Mouse (Mus musculus) hindbrain, embryonic 13.5 days (tissue): ENCODE results near the gene Cnot6l. TPM values are rescaled to one million over a fixed set of nuclear protein-coding genes. Genes with fewer than 3 reads are reported as not detected.

ENCODE experiments used
- ATAC-seq: fragments of 200-750 bp; cut with Nextera tagmentation; 2 replicates; pipeline ENCODE4 v1.8.0; 2017; ENCODE audit warnings: moderate TSS enrichment; ENCODE audit not compliant: low FRiP score
- H3K27ac ChIP-seq: fragments of 300-500 bp; sonication (generic); 2 replicates; pipeline ENCODE4 v1.5.1; 2015; ENCODE audit warnings: inconsistent platforms, mild to moderate bottlenecking, moderate library complexity
- H3K27me3 ChIP-seq: fragments of 300-500 bp; sonication (generic); 2 replicates; pipeline ENCODE4 v1.6.1; 2015; ENCODE audit warnings: mild to moderate bottlenecking, inconsistent platforms
- H3K36me3 ChIP-seq: fragments of 300-500 bp; sonication (generic); 2 replicates; pipeline ENCODE4 v1.6.1; 2015; ENCODE audit warnings: mild to moderate bottlenecking, inconsistent platforms
- H3K4me1 ChIP-seq: fragments of 300-500 bp; sonication (generic); replicated peaks from 2 replicates; pipeline ENCODE4 v1.6.1; 2015; ENCODE audit warnings: inconsistent platforms
- H3K4me2 ChIP-seq: fragments of 300-500 bp; sonication (generic); 2 replicates; pipeline ENCODE4 v1.6.1; 2015; ENCODE audit warnings: inconsistent platforms, mild to moderate bottlenecking, moderate library complexity
- H3K4me3 ChIP-seq: fragments of 300-500 bp; sonication (generic); 2 replicates; pipeline ENCODE4 v1.5.1; 2015; ENCODE audit warnings: mild to moderate bottlenecking, inconsistent platforms
- H3K9ac ChIP-seq: fragments of 300-500 bp; sonication (generic); 2 replicates; pipeline ENCODE4 v1.6.1; 2015; ENCODE audit warnings: mild to moderate bottlenecking, inconsistent platforms
- H3K9me3 ChIP-seq: fragments of 300-500 bp; sonication (generic); 2 replicates; pipeline ENCODE4 v1.6.1; 2016; ENCODE audit warnings: inconsistent platforms
- WGBS: fragments of 180-500 bp; shearing (Covaris S2); methylation state at CpG from one replicate; pipeline ENCODE4 v1.1.7; 2015; 5-methylcytosine and 5-hydroxymethylcytosine counted together
- polyA plus RNA-seq: library from polyadenylated mRNA; unstranded; fragments of >200 nt; fragmentation: Nextera tagmentation; extraction: Ambion mirVana; gene quantifications from 2 replicates; pipeline ENCODE4 v1.2.1, GENCODE M21; 2015

The Cnot6l gene
- polyA plus RNA-seq, 1 experiment from 2014 or later, result 14.7 TPM

DNA sequence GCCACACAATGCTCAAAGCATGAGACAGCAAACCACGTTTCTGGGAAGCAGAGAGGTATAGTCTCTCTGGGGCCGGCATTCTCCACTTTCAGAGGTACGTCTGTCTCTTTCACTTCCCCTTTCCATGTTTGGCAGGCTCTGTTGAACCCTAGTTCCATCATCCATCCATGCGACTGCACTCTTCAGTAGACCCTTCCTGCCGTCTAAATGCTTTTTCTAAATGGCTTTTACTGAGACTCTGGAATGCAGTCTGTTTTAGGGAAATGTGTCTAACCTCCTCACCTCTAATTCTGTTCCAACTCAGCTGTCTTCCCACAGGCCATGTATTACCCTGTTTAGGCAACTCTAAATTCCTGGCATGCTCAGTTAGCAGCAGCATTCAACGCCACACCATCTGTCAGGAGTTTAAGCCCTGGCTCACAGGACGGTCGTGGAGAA is 126.3 kb downstream of the Cnot6l start:
- Histone ChIP-seq H3K27ac (no peak overlapping the region), H3K27me3 (no peaks in the 10 kb centered on the region), H3K4me3 (no peak overlapping the region), H3K9me3 (no peaks in the 10 kb centered on the region), H3K4me2 (no peak overlapping the region), H3K4me1 (no peaks in the 10 kb centered on the region), H3K36me3 (no peaks in the 10 kb centered on the region), H3K9ac (no peak overlapping the region)
- WGBS, result 45% methylated on average over 8 of the region's 8 CpGs
- no peak for ATAC-seq

DNA sequence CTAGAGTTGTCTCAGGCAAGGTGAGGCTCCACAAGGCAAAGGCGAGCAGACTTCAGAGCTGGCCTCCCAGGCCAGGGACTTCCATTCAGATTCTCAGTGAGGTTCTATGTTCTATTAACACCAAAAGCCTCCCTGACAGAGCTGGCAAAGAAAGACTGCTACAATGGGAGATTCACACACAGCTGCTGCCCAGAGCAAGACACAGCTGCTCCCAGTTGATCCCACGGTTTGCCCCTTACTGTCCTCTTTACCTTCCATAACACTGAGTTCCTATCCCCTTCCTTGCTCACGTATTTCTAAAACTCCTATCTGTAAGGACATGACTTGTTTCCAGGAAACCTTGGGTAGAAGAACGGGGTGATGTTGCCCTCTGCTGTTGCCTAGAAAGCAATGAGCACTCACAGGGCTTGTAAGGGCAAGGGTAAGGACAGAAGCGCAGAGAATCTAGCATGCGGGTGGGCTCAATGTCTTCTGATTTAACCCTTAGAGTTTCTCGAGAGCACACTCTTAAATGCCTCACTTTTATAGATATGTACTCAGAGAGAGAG is 127.8 kb downstream of the Cnot6l start:
- 71% methylated on average over 7 of the region's 7 CpGs for WGBS
- Histone ChIP-seq H3K4me2 (no peak overlapping the region), H3K27me3 (no peaks in the 10 kb centered on the region), H3K27ac (no peak overlapping the region), H3K9me3 (no peaks in the 10 kb centered on the region), H3K4me1 (no peaks in the 10 kb centered on the region), H3K36me3 (no peaks in the 10 kb centered on the region), H3K4me3 (no peak overlapping the region), H3K9ac (no peak overlapping the region)
- ATAC-seq, result no peak

DNA sequence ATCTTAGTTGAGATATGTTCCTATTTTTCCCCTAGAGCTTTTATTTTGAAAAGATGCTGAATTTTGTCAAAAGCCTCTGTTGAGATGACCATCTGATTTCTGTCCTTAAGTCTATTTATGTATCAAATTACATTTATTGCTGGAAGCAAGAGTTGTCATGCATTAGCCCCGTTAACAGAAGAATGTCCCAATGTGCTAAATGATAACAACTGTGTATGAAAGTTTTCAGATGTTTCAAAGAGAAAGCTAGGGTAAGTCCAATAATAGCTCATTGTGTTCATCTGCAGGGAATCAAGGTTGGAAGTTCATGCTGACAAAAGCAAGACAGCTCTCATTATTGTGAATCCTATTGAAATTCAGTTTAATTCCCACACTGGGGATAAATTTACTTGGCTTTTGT is 129.9 kb downstream of the Cnot6l start:
- Histone ChIP-seq H3K9ac (no peak overlapping the region), H3K4me1 (no peaks in the 10 kb centered on the region), H3K4me2 (no peak overlapping the region), H3K27ac (no peak overlapping the region), H3K36me3 (no peaks in the 10 kb centered on the region), H3K4me3 (no peak overlapping the region), H3K27me3 (no peaks in the 10 kb centered on the region), H3K9me3 (no peaks in the 10 kb centered on the region)
- no peak for ATAC-seq
- WGBS, result 16% methylated on average over 1 of the region's 1 CpGs

DNA sequence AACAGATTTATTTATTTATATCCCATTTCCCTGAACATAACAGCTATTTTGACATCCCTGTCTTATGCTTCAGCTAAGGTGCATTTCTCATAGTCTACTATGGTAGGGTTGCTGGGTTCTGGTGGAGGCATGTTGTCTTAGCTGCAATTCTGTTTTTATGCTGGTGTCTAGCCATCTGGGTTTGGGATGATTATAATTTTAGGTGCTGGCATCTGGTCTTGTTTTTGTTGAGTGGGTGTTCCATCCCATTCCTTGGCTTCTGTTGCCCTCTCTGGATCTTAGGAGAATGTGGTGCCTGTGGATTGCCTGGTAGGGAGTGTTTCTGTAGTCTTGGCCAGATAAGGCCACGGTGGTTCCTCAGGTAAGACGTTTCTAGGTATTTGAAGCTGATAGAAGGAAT is 134.2 kb downstream of the Cnot6l start:
- no peak for ATAC-seq

More for the DNA sequence above, 134.2 kb downstream of the Cnot6l start:
- WGBS, result 92% methylated on average over 2 of the region's 2 CpGs
- Histone ChIP-seq H3K9ac (no peak overlapping the region), H3K4me2 (no peak overlapping the region), H3K27ac (no peak overlapping the region), H3K27me3 (no peaks in the 10 kb centered on the region), H3K36me3 (no peaks in the 10 kb centered on the region), H3K4me1 (no peaks in the 10 kb centered on the region), H3K4me3 (no peak overlapping the region), H3K9me3 (no peaks in the 10 kb centered on the region)

Other genes with a start within 250 kb of the Cnot6l start
- gene Cxcl13, start 207.2 kb downstream of the Cnot6l start, polyA plus RNA-seq, result 0.14 TPM in 1 of 2 replicates, not detected in the other
- 18.5 and 19.8 TPM in 2 replicates for gene Mrpl1, start 45.3 kb upstream of the Cnot6l start, polyA plus RNA-seq
- 5.7 and 7.0 TPM in 2 replicates for gene Fras1, start 209.8 kb upstream of the Cnot6l start, polyA plus RNA-seq